Mouse (Mus musculus) cortical plate, adult 2 months (tissue): ENCODE data around the gene Rrp12. TPM values are rescaled to one million over a fixed set of nuclear protein-coding genes. Genes with fewer than 3 reads are reported as not detected.

ENCODE experiments used
- H3K27ac ChIP-seq: fragments of 200-500 bp; 2 replicates; pipeline ENCODE4 v1.5.1; 2012; ENCODE audit warnings: low read length, control low read depth, inconsistent platforms; ENCODE audit not compliant: insufficient read depth
- H3K4me1 ChIP-seq: fragments of 200-500 bp; 2 replicates; pipeline ENCODE4 v1.6.1; 2011; ENCODE audit warnings: low read length; ENCODE audit not compliant: control insufficient read depth, insufficient read depth
- H3K4me3 ChIP-seq: fragments of 200-500 bp; 2 replicates; pipeline ENCODE4 v1.5.1; 2011; ENCODE audit warnings: mild to moderate bottlenecking, low read length, control low read depth; ENCODE audit not compliant: insufficient read depth
- CTCF ChIP-seq: fragments of 200-500 bp; IDR thresholded peaks from 2 replicates; pipeline ENCODE4 v1.5.1; 2011; ENCODE audit warnings: mild to moderate bottlenecking, control low read depth, low read length; ENCODE audit not compliant: insufficient read depth; ENCODE audit errors: extremely low read depth
- POLR2A ChIP-seq: fragments of 200-500 bp; IDR thresholded peaks from 2 replicates; pipeline ENCODE4 v1.6.1; 2011; ENCODE audit warnings: mild to moderate bottlenecking, low read length, control low read depth; ENCODE audit not compliant: insufficient read depth; ENCODE audit errors: extremely low read depth
- polyA plus RNA-seq: library from polyadenylated mRNA; depleted of rRNA; stranded (reverse); fragments of >200 nt; gene quantifications from 2 replicates; pipeline ENCODE4 v1.2.3, GENCODE M21; 2012

Rrp12 gene
- polyA plus RNA-seq, 1 experiment, result 18.6 TPM

- no peak for TF ChIP-seq CTCF
- no peak for TF ChIP-seq POLR2A
- H3K27ac ChIP-seq, result no peak overlapping the region
- no peaks in the 10 kb centered on the region for H3K4me1 ChIP-seq
- H3K4me3 ChIP-seq, result no peak overlapping the region
Observed at GRCm38 (mm10) chr19:41842196-41842595, 53.8 kb downstream of the Rrp12 start.

GRCm38 (mm10) chr19:41841105-41841750, 54.7 kb downstream of the Rrp12 start:
- Histone ChIP-seq H3K4me3 (no peak overlapping the region), H3K4me1 (no peaks in the 10 kb centered on the region), H3K27ac (no peak overlapping the region)
- no peak for TF ChIP-seq CTCF
- no peak for TF ChIP-seq POLR2A

- no peaks in the 10 kb centered on the region; the same call in 1 of the 2 replicates for H3K4me1 ChIP-seq
- no peak for TF ChIP-seq CTCF
- TF ChIP-seq POLR2A, result no peak
- H3K4me3 ChIP-seq, result no peak overlapping the region
Observed at GRCm38 (mm10) chr19:41839685-41840084, 56.3 kb downstream of the Rrp12 start.

GRCm38 (mm10) chr19:41838808-41839207, 57.2 kb downstream of the Rrp12 start:
- H3K4me3 ChIP-seq, result no peak overlapping the region
- no peaks in the 10 kb centered on the region; the same call in 1 of the 2 replicates for H3K4me1 ChIP-seq
- TF ChIP-seq CTCF (no peak), POLR2A (no peak)
- no peak overlapping the region for H3K27ac ChIP-seq

More at GRCm38 (mm10) chr19:41839685-41840084, 56.3 kb downstream of the Rrp12 start:
- H3K27ac ChIP-seq, result no peak overlapping the region

- H3K4me3 ChIP-seq, result no peak overlapping the region
- H3K4me1 ChIP-seq, result peaks cover under 1% of the 10 kb centered on the region; the same call in 1 of the 2 replicates
- H3K27ac ChIP-seq, result no peak overlapping the region
- TF ChIP-seq POLR2A, result no peak
- TF ChIP-seq CTCF, result no peak
Observed at GRCm38 (mm10) chr19:41837917-41838261, 58.1 kb downstream of the Rrp12 start.

GRCm38 (mm10) chr19:41837194-41837916, 58.6 kb downstream of the Rrp12 start:
- Histone ChIP-seq H3K27ac (no peak overlapping the region), H3K4me3 (no peak overlapping the region), H3K4me1 (peaks cover 2% of the 10 kb centered on the region; the same call in 1 of the 2 replicates)
- TF ChIP-seq CTCF (no peak), POLR2A (no peak)

- H3K4me3 ChIP-seq, result no peak overlapping the region
- no peak for TF ChIP-seq CTCF
- TF ChIP-seq POLR2A, result no peak
- H3K27ac ChIP-seq, result no peak overlapping the region
- peaks cover 4% of the 10 kb centered on the region for H3K4me1 ChIP-seq
Observed at GRCm38 (mm10) chr19:41836719-41837118, 59.3 kb downstream of the Rrp12 start.

- peaks cover 7% of the 10 kb centered on the region for H3K4me1 ChIP-seq
- H3K4me3 ChIP-seq, result no peak overlapping the region
- H3K27ac ChIP-seq, result no peak overlapping the region
- TF ChIP-seq POLR2A (peak; percentile 10; the same call in 1 of the 2 replicates), CTCF (no peak)
Observed at GRCm38 (mm10) chr19:41835816-41836215, 60.2 kb downstream of the Rrp12 start.

GRCm38 (mm10) chr19:41835407-41835806, 60.6 kb downstream of the Rrp12 start:
- no peak overlapping the region for H3K4me3 ChIP-seq
- peaks cover 7% of the 10 kb centered on the region for H3K4me1 ChIP-seq
- H3K27ac ChIP-seq, result no peak overlapping the region
- no peak for TF ChIP-seq POLR2A
- no peak for TF ChIP-seq CTCF

GRCm38 (mm10) chr19:41832501-41833201, 63.3 kb downstream of the Rrp12 start:
- H3K4me1 ChIP-seq, result peaks cover 7% of the 10 kb centered on the region
- no peak for TF ChIP-seq POLR2A
- no peak for TF ChIP-seq CTCF
- H3K27ac ChIP-seq, result no peak overlapping the region
- no peak overlapping the region; the same call in 1 of the 2 replicates for H3K4me3 ChIP-seq
